Mouse (Mus musculus) lung, adult 2 months (tissue): Measurements from ENCODE around the gene Usp46.

Source experiments
- CTCF ChIP-seq: fragments of 200-500 bp; IDR thresholded peaks from 2 replicates; pipeline ENCODE4 v1.5.1; 2011; ENCODE audit warnings: mild to moderate bottlenecking, low read length, control low read depth; ENCODE audit not compliant: insufficient read depth
- POLR2A ChIP-seq: fragments of 200-500 bp; IDR thresholded peaks from 2 replicates; pipeline ENCODE4 v1.6.1; 2011; ENCODE audit warnings: low read depth, mild to moderate bottlenecking, control low read depth, low read length, borderline replicate concordance; ENCODE audit errors: extremely low read depth

GRCm38 (mm10) chr5:73970024-73970628 is 98.1 kb downstream of the Usp46 start:
- TF ChIP-seq CTCF (no peak), POLR2A (no peak)
